Mouse (Mus musculus) erythroblast, embryonic 14.5 days (primary cell): ENCODE data around the gene Ncs1.

Experiments
- GATA1 ChIP-seq: IDR thresholded peaks from 2 replicates; pipeline ENCODE4 v1.6.1; 2012; ENCODE audit warnings: low read length, inconsistent platforms, mixed read lengths
- TAL1 ChIP-seq: IDR thresholded peaks from 3 replicates; pipeline ENCODE4 v1.6.1; 2012; ENCODE audit warnings: low read length, inconsistent platforms, mixed read lengths

- no peak for TF ChIP-seq GATA1
- TF ChIP-seq TAL1 = no peak
Measured at GRCm38 (mm10) chr2:31296395-31296794, 50.8 kb downstream of the Ncs1 start.
